Mouse (Mus musculus) olfactory bulb, adult 2 months (tissue): ENCODE results near the gene Jdp2.

ENCODE experiments used
- CTCF ChIP-seq: fragments of 200-500 bp; IDR thresholded peaks from 2 replicates; pipeline ENCODE4 v1.5.1; 2012; ENCODE audit warnings: low read depth, mild to moderate bottlenecking, low read length, moderate library complexity; ENCODE audit not compliant: insufficient read depth
- POLR2A ChIP-seq: fragments of 200-500 bp; IDR thresholded peaks from 2 replicates; pipeline ENCODE4 v1.6.1; 2012; ENCODE audit warnings: mild to moderate bottlenecking, low read depth, low read length, moderate library complexity; ENCODE audit not compliant: insufficient read depth

GRCm38 (mm10) chr12:85607519-85608449 is 9.0 kb downstream of the Jdp2 start:
- TF ChIP-seq POLR2A (no peak), CTCF (no peak)
